Mouse (Mus musculus) limb, embryonic 12.5 days (tissue): Measurements from ENCODE around the gene Cib1. TPM values are rescaled to one million over a fixed set of nuclear protein-coding genes. Genes with fewer than 3 reads are reported as not detected.

Source experiments
- ATAC-seq: fragments of 200-750 bp; cut with Nextera tagmentation; 2 replicates; pipeline ENCODE4 v1.8.0; 2017; ENCODE audit warnings: low read depth, moderate TSS enrichment; ENCODE audit not compliant: insufficient number of reproducible peaks, insufficient read depth, low FRiP score, low TSS enrichment
- H3K27ac ChIP-seq: fragments of 300-500 bp; sonication (generic); 2 replicates; pipeline ENCODE4 v1.5.1; 2016; ENCODE audit warnings: mild to moderate bottlenecking, moderate library complexity
- H3K27me3 ChIP-seq: fragments of 300-500 bp; sonication (generic); 2 replicates; pipeline ENCODE4 v1.6.1; 2016; ENCODE audit warnings: mild to moderate bottlenecking, moderate library complexity
- H3K36me3 ChIP-seq: fragments of 300-500 bp; sonication (generic); 2 replicates; pipeline ENCODE4 v1.6.1; 2016; ENCODE audit warnings: mild to moderate bottlenecking, moderate library complexity
- H3K4me1 ChIP-seq: fragments of 300-500 bp; sonication (generic); replicated peaks from 2 replicates; pipeline ENCODE4 v1.6.1; 2016
- H3K4me2 ChIP-seq: fragments of 300-500 bp; sonication (generic); 2 replicates; pipeline ENCODE4 v1.6.1; 2016; ENCODE audit warnings: mild to moderate bottlenecking, moderate library complexity
- H3K4me3 ChIP-seq: fragments of 300-500 bp; sonication (generic); replicated peaks from 2 replicates; pipeline ENCODE4 v1.5.1; 2016; ENCODE audit warnings: mild to moderate bottlenecking
- H3K9ac ChIP-seq: fragments of 300-500 bp; sonication (generic); replicated peaks from 2 replicates; pipeline ENCODE4 v1.6.1; 2016; ENCODE audit warnings: mild to moderate bottlenecking, moderate library complexity
- H3K9me3 ChIP-seq: fragments of 300-500 bp; sonication (generic); 2 replicates; pipeline ENCODE4 v1.6.1; 2016; ENCODE audit warnings: mild to moderate bottlenecking, moderate library complexity
- WGBS: fragments of 180-500 bp; shearing (Covaris S2); methylation state at CpG from one replicate; pipeline ENCODE4 v1.1.7; 2016; 5-methylcytosine and 5-hydroxymethylcytosine counted together
- polyA plus RNA-seq: library from polyadenylated mRNA; unstranded; fragments of >200 nt; fragmentation: Nextera tagmentation; extraction: Ambion mirVana; gene quantifications from 2 replicates; pipeline ENCODE4 v1.2.1, GENCODE M21; 2016

Cib1 gene
- polyA plus RNA-seq, 1 experiment from 2014 or later, result 47.5 TPM

GRCm38 (mm10) chr7:80183466-80183865 is 49.1 kb downstream of the Cib1 start:
- ATAC-seq, result no peak
- 89% methylated on average over 1 of the region's 1 CpGs for WGBS
- no peaks in the 10 kb centered on the region for H3K27me3 ChIP-seq

DNA sequence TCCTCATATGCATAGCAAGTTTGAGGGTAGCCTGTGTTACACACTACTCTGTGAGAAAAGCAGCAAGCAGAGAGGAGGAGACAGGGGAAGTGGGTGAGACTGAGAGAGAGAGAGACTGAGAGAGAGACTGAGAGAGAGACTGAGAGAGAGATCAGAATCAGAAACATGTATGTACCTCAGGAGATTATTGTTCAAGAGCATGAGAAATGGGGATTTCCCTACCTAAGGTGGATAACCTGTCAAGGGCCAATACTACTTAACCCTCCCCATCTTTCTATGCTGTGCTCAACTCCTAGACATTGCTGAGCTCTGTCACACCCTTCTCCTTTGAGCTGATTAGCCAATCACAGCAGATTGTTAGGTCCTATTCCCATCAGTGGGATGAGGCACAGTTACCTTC is 50.5 kb downstream of the Cib1 start:
- Histone ChIP-seq H3K27ac (no peak overlapping the region), H3K4me3 (no peak overlapping the region), H3K27me3 (no peaks in the 10 kb centered on the region), H3K4me2 (no peak overlapping the region), H3K4me1 (peaks cover 14% of the 10 kb centered on the region), H3K36me3 (no peaks in the 10 kb centered on the region), H3K9me3 (no peaks in the 10 kb centered on the region), H3K9ac (no peak overlapping the region)
- ATAC-seq, result no peak

More at GRCm38 (mm10) chr7:80183466-80183865, 49.1 kb downstream of the Cib1 start:
- Histone ChIP-seq H3K4me1 (peaks cover 20% of the 10 kb centered on the region), H3K27ac (no peak overlapping the region), H3K9ac (no peak overlapping the region), H3K9me3 (no peaks in the 10 kb centered on the region), H3K4me3 (no peak overlapping the region), H3K4me2 (no peak overlapping the region), H3K36me3 (no peaks in the 10 kb centered on the region)

- no peak for ATAC-seq
- peaks cover 3% of the 10 kb centered on the region; the same call in 1 of the 2 replicates for H3K4me1 ChIP-seq
- 54% methylated on average over 2 of the region's 2 CpGs for WGBS
- no peak overlapping the region for H3K4me2 ChIP-seq
- no peaks in the 10 kb centered on the region for H3K9me3 ChIP-seq
- H3K36me3 ChIP-seq, result no peaks in the 10 kb centered on the region
- H3K27me3 ChIP-seq, result no peaks in the 10 kb centered on the region
- H3K4me3 ChIP-seq, result no peak overlapping the region
- H3K27ac ChIP-seq, result no peak overlapping the region
- no peak overlapping the region for H3K9ac ChIP-seq
Observed at GRCm38 (mm10) chr7:80181078-80181477, 51.5 kb downstream of the Cib1 start.

- 71% methylated on average over 3 of the region's 3 CpGs for WGBS
- no peaks in the 10 kb centered on the region for H3K9me3 ChIP-seq
- H3K36me3 ChIP-seq, result no peaks in the 10 kb centered on the region
- H3K27me3 ChIP-seq, result no peaks in the 10 kb centered on the region
- H3K4me3 ChIP-seq, result no peak overlapping the region
- no peak overlapping the region for H3K4me2 ChIP-seq
- H3K9ac ChIP-seq, result no peak overlapping the region
- ATAC-seq, result no peak
- no peak overlapping the region for H3K27ac ChIP-seq
- no peaks in the 10 kb centered on the region for H3K4me1 ChIP-seq
Observed at GRCm38 (mm10) chr7:80180202-80180601, 52.4 kb downstream of the Cib1 start.

DNA sequence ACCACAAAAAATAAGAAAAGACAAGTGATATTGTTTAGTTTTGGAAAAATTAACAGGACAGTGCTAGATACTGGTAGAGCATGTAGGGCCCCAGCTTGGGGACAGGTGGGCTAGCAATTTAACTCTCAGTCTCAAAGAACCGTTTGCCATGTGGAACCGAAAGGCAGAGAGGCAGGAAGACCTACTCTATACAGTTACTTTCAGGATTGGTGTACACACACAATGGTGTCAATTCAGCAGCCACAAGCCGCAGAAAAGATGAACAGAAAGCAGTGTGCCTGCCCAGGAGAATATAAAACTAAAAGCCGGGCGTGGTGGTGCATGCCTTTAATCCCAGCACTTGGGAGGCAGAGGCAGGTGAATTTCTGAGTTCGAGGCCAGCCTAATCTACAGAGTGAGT is 52.8 kb downstream of the Cib1 start:
- Histone ChIP-seq H3K9ac (no peak overlapping the region), H3K27ac (no peak overlapping the region), H3K36me3 (no peaks in the 10 kb centered on the region), H3K4me1 (no peaks in the 10 kb centered on the region), H3K27me3 (no peaks in the 10 kb centered on the region), H3K9me3 (no peaks in the 10 kb centered on the region), H3K4me3 (no peak overlapping the region), H3K4me2 (no peak overlapping the region)
- WGBS, result 92% methylated on average over 6 of the region's 6 CpGs
- ATAC-seq, result no peak

- Histone ChIP-seq H3K4me2 (no peak overlapping the region), H3K9ac (no peak overlapping the region), H3K4me1 (no peaks in the 10 kb centered on the region), H3K27ac (no peak overlapping the region), H3K27me3 (no peaks in the 10 kb centered on the region), H3K4me3 (no peak overlapping the region), H3K36me3 (no peaks in the 10 kb centered on the region), H3K9me3 (no peaks in the 10 kb centered on the region)
- ATAC-seq, result no peak
- WGBS, result 86% methylated on average over 6 of the region's 6 CpGs
Observed at GRCm38 (mm10) chr7:80179327-80179726, 53.3 kb downstream of the Cib1 start.

DNA sequence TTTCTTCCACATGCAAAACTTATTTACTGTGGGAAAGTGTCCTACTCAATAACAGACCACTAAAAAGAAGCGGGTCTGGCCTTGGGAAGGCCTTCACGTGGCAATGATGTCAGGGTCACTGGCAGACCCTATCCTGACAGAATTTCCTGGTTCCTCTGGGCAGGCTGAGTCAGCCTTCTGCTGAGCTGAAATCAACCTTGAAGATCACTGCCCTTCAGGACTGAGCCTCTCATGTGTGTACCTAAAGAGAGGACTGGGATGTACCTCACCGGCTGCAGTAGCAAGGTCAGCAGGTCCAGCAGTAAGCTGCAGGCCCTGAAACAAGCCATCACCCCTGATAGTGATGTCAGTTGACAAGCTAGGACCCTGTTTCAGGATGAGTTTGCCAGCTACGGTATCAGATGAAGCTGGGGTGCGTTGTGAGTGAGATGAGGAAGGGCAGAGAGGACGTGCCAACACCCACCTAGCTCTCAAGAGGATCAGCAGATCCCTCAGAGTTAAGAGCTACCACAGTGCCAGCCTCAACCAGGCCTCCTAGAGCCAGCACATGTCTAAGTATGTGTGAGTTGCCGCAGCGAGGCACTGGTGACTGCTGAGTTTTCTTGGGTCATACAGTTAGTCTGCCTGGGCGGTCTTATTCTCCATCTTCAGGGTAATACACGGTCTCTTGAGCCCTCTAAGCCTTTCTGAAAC is 54.4 kb downstream of the Cib1 start:
- Histone ChIP-seq H3K27ac (no peak overlapping the region), H3K9me3 (no peaks in the 10 kb centered on the region), H3K9ac (no peak overlapping the region), H3K27me3 (no peaks in the 10 kb centered on the region), H3K4me1 (no peaks in the 10 kb centered on the region), H3K4me2 (no peak overlapping the region), H3K36me3 (no peaks in the 10 kb centered on the region), H3K4me3 (no peak overlapping the region)
- ATAC-seq, result no peak
- 90% methylated on average over 10 of the region's 10 CpGs for WGBS

- no peaks in the 10 kb centered on the region for H3K9me3 ChIP-seq
- no peak overlapping the region for H3K4me3 ChIP-seq
- H3K27ac ChIP-seq, result no peak overlapping the region
- H3K9ac ChIP-seq, result no peak overlapping the region
- no peaks in the 10 kb centered on the region for H3K36me3 ChIP-seq
- peaks cover 2% of the 10 kb centered on the region; the same call in 1 of the 2 replicates for H3K4me1 ChIP-seq
- no peak for ATAC-seq
- 88% methylated on average over 3 of the region's 3 CpGs for WGBS
- no peak overlapping the region for H3K4me2 ChIP-seq
- H3K27me3 ChIP-seq, result no peaks in the 10 kb centered on the region
Observed at GRCm38 (mm10) chr7:80177438-80177837, 55.2 kb downstream of the Cib1 start.

Other genes starting within 250 kb of the Cib1 start
- gene Zfp710, start 208.0 kb downstream of the Cib1 start, polyA plus RNA-seq, result 18.5 and 19.4 TPM in 2 replicates
- 555 and 566 TPM in 2 replicates for gene Idh2, start 117.4 kb downstream of the Cib1 start, polyA plus RNA-seq
- 12.2 and 13.5 TPM in 2 replicates for gene Sema4b, start 46.0 kb downstream of the Cib1 start, polyA plus RNA-seq
- gene Gdpgp1, start 52 bp upstream of the Cib1 start, polyA plus RNA-seq, result 3.2 and 3.7 TPM in 2 replicates
- 0.41 and 0.79 TPM in 2 replicates for gene Ttll13, start 13.6 kb upstream of the Cib1 start, polyA plus RNA-seq
- gene Ngrn, start 28.4 kb upstream of the Cib1 start, polyA plus RNA-seq, result 50.3 and 53.7 TPM in 2 replicates
- 12.6 and 13.7 TPM in 2 replicates for gene Vps33b, start 36.8 kb upstream of the Cib1 start, polyA plus RNA-seq
- 133 and 144 TPM in 2 replicates for gene Prc1, start 61.6 kb upstream of the Cib1 start, polyA plus RNA-seq
- gene Rccd1, start 91.6 kb upstream of the Cib1 start, polyA plus RNA-seq, result 12.6 and 13.9 TPM in 2 replicates
- 56.9 and 61.8 TPM in 2 replicates for gene Unc45a, start 108.2 kb upstream of the Cib1 start, polyA plus RNA-seq
- 25.8 and 29.6 TPM in 2 replicates for gene Hddc3, start 110.3 kb upstream of the Cib1 start, polyA plus RNA-seq
- 25.7 and 31.7 TPM in 2 replicates for gene Man2a2, start 138.6 kb upstream of the Cib1 start, polyA plus RNA-seq
- 10.2 and 11.0 TPM in 2 replicates for gene Fes, start 155.1 kb upstream of the Cib1 start, polyA plus RNA-seq
- gene Furin, start 172.6 kb upstream of the Cib1 start, polyA plus RNA-seq, result 10.7 and 13.2 TPM in 2 replicates